Mouse (Mus musculus): ENCODE results near the gene Olfr118.

Olfr118 gene

DNA sequence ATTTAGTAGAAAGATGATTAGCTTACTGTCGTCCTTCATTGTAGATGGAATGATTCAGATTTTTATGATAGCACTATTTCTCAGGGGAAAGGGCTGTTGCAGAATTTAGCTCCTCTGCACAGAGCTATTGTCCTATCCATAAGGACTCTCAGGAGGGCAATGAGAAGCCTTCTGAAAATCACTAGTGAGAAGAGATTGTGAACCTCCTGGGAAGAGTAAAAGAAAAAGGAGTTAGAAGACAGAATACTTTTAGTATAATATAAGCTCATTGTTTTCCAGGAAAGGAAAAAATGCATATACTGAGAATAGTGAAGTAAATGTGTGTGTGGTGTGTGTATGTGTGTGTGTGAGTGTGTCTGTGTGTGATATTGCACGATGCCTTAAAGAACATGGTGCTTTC lies at the start of gene Olfr118:
TSS of gene Olfr118 (plus strand) at position 301 of the 400 bp plus-strand sequence.
- 67% methylated on average over 2 of the region's 2 CpGs for WGBS

DNA sequence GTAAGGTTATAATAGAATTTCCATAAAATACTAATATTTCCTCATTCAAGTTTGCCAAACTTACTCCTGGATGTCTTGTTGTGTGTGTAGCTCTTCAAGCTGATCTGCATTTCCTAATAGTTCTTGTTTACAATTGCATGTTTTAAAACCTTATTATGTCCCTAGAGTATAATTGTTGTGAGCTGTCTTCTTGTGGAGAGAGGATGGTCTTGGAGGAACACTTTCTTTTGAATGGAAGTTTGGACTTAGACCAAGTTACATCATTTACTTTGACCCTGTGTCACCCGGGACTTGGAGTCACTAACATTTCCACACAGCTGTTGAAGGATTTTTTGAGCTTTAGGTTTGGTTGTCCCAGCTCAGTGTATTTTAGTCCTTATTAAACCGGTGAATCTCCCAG lies 39.8 kb upstream of the Olfr118 start, which contains the start of the genes Olfr115 and Olfr116:
TSS of gene Olfr115 (minus strand) at position 101 of the 400 bp plus-strand sequence.
TSS of gene Olfr116 (minus strand) at position 191 of the 400 bp plus-strand sequence.
- 87% methylated on average over 2 of the region's 2 CpGs for WGBS

DNA sequence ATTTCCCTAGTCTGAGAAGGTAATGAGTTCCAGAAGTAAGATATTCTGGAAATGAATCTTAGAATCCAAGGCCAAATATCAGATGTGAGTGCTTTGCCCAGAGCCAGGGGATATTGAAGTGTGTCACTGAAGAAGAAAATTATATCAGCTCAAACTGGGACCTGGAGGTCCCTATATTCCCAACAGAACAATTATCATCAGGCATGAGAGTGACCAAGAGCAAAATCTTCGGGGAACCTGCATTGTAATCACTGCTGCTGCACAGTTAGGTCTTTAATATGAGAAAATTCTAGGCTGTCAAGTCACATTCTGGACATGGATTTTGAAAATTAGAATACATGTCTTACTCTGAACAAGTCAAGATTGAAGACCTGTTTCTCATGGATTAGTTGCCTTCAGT lies 3.1 kb upstream of the Olfr118 start, which contains the start of gene Olfr117:
TSS of gene Olfr117 (minus strand) at position 101 of the 400 bp plus-strand sequence.
- 62% methylated on average over 1 of the region's 1 CpGs for WGBS

DNA sequence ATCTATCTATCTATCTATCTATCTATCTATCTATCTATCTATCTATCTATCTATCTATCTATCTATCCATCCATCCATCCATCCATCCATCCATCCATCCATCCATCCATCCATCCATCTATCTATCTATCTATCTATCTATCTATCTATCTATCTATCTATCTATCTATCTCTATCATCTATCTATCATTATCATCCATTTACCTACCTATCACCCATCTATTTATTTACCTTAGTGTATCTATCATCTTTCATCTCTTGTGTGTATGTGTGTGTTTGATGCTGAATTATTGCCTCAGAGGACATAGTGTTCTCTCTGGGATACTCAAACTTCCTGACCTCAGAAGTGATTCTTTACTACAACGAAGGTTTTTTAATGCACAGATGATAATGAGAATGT lies 29.5 kb downstream of the Olfr118 start, which contains the start of gene Olfr119:
TSS of gene Olfr119 (plus strand) at position 301 of the 400 bp plus-strand sequence.
- WGBS = 62% methylated on average over 1 of the region's 1 CpGs

DNA sequence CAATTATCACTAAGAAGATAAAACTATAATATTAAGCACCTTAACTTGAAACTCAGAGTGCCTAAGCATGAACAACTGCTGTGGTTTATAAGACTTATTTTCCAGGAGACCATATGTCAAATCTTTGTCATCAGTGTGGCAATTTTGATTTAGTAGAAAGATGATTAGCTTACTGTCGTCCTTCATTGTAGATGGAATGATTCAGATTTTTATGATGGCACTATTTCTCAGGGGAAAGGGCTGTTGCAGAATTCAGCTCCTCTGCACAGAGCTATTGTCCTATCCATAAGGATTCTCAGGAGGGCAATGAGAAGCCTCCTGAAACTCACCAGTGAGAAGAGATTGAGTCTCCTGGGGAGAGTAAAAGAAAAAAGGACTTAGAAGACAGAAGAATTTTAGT lies 54.7 kb downstream of the Olfr118 start, which contains the start of gene Olfr120:
TSS of gene Olfr120 (plus strand) at position 301 of the 400 bp plus-strand sequence.
- 67% methylated on average over 1 of the region's 1 CpGs for WGBS
